Mouse (Mus musculus): ENCODE measurements around the gene Sfswap. TPM values are rescaled to one million over a fixed set of nuclear protein-coding genes. Genes with fewer than 3 reads are reported as not detected.
A peak's percentile ranks its signal among the peaks of the same experiment; 100 is the strongest.

Gene Sfswap
- polyA plus RNA-seq, 1 experiment from 2014 or later: 70.3 TPM

DNA sequence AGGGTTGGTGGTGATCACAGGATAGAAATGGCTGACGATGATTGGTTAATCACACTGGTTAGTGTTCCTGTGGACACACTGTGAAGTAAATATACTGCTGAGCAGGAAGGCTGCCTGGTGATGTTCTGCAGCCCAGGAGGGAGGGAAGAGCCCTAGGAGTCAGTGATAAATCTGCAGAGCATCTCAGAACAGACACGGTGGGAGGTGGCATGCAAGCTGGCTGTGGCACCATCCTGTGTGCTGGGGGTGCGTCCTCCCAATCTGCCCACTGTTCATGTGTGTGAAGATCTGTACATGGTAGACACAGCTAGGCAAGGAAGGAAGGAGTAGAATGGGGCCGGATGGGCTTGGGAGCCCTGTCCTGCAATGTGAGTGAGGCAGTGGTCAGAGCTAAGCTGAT, 67.6 kb downstream of the Sfswap start:
- Histone ChIP-seq H3K4me3 (no peak overlapping the region), H3K27me3 (replicated peaks) (no peaks in the 10 kb centered on the region), H3K27ac (no peak overlapping the region), H3K4me1 (no peaks in the 10 kb centered on the region), H3K4me2 (replicated peaks) (no peak overlapping the region), H3K36me3 (peaks cover 89% of the 10 kb centered on the region), H3K9ac (no peak overlapping the region), H3K9me3 (no peaks in the 10 kb centered on the region)
- WGBS: 96% methylated on average over 4 of the region's 4 CpGs
- ATAC-seq (ENCODE audit: low FRiP score, low read depth): no peak

DNA sequence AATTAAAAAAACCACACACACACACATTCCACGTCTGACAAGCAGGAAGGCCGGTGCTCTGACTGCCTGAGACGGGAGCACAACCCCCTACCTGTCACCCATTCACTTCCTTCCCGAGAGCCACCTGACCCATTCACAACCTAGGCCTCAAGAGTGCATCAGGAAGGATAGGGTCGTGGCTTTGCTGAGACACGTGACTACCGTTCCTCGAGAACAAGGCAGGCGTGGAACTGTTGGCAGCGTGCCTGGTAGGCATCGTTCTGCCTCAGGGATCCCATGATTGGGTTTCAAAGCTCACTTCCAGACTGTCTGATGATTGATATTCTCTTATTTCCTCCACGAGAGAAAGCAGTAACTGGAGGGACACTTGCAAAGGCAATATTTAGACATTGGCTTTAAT, 77.2 kb downstream of the Sfswap start:
- no peak for ATAC-seq (ENCODE audit: low FRiP score, low read depth)
- no peaks in the 10 kb centered on the region for H3K36me3 ChIP-seq
- no peaks in the 10 kb centered on the region for H3K9me3 ChIP-seq
- H3K4me1 ChIP-seq: no peaks in the 10 kb centered on the region
- H3K27me3 ChIP-seq (replicated peaks): peaks cover 23% of the 10 kb centered on the region
- no peak overlapping the region for H3K4me2 ChIP-seq (replicated peaks)
- H3K27ac ChIP-seq: no peak overlapping the region
- no peak overlapping the region for H3K4me3 ChIP-seq
- 67% methylated on average over 12 of the region's 12 CpGs for WGBS
- H3K9ac ChIP-seq: no peak overlapping the region

DNA sequence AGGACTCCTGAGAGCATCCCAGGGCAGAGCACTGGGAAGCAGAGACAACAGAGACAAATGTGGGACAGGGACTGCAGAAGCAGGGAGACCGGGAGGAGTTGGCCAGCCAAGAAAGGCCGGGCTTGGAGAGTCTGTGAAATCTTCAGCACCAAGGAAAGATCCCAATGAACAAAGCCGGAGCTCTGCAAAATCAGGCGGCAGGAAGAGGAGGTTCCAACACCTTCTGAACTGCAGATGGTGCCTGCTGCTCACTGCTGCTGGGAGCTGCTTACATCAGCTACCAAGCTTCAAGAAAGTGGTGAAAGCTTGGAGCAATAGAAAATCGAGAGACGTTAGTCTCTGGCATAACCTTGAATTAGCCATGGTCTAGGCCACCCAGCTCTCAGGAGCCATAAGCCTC, 79.0 kb downstream of the Sfswap start:
- Histone ChIP-seq H3K4me3 (no peak overlapping the region), H3K9ac (no peak overlapping the region), H3K27me3 (replicated peaks) (peaks cover 26% of the 10 kb centered on the region), H3K36me3 (no peaks in the 10 kb centered on the region), H3K27ac (no peak overlapping the region), H3K4me1 (peaks cover 11% of the 10 kb centered on the region), H3K4me2 (replicated peaks) (no peak overlapping the region), H3K9me3 (no peaks in the 10 kb centered on the region)
- 23% methylated on average over 6 of the region's 6 CpGs for WGBS
- ATAC-seq (ENCODE audit: low FRiP score, low read depth): no peak

DNA sequence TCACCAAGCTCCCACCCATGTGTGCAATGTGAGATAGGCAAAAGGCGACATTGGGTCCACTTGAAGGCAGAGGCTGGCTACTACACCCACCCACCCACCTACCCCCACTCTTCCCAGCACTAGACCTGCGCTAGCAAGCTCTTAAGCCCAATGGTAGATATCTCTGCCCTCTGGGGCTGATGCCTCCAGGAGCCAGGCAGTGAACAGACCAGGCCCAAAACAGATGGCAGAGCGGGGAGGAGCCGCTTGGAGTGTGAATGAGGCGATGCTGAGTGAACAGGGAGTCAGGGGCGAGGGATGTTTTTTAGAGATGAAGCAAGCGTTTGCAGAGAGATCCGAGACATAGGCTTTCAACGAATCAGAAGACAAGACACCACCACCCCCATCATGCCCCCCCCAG, 79.6 kb downstream of the Sfswap start:
- Histone ChIP-seq H3K9me3 (no peaks in the 10 kb centered on the region), H3K36me3 (no peaks in the 10 kb centered on the region), H3K4me1 (peaks cover 16% of the 10 kb centered on the region), H3K27me3 (replicated peaks) (peaks cover 32% of the 10 kb centered on the region), H3K9ac (no peak overlapping the region), H3K27ac (no peak overlapping the region), H3K4me3 (no peak overlapping the region), H3K4me2 (replicated peaks) (no peak overlapping the region)
- 86% methylated on average over 9 of the region's 9 CpGs for WGBS
- ATAC-seq (ENCODE audit: low FRiP score, low read depth): no peak

DNA sequence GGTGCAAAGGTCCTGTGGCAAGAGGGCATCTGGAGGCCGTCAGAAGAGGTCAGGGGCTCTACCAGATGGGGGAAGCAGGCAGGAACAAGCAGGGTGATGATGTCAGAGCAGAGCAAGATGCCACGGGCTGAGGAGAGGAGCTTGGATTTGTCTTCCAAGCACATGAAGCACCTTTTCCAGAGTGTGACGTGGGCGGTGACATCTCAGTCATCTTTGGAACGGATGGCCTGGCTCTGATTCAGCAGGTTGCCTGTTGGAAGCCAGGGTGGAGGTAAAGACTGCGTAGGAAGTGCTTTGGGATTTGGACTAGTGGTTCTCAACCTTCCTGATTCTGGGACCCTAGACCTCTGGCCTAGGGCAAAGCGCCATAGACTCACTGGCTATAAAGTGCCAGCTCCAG, 80.0 kb downstream of the Sfswap start:
- Histone ChIP-seq H3K4me1 (peaks cover 20% of the 10 kb centered on the region), H3K27ac (no peak overlapping the region), H3K36me3 (no peaks in the 10 kb centered on the region), H3K4me2 (replicated peaks) (no peak overlapping the region), H3K9ac (no peak overlapping the region), H3K27me3 (replicated peaks) (peaks cover 36% of the 10 kb centered on the region), H3K4me3 (no peak overlapping the region), H3K9me3 (no peaks in the 10 kb centered on the region)
- 79% methylated on average over 7 of the region's 7 CpGs for WGBS
- ATAC-seq (ENCODE audit: low FRiP score, low read depth): no peak

DNA sequence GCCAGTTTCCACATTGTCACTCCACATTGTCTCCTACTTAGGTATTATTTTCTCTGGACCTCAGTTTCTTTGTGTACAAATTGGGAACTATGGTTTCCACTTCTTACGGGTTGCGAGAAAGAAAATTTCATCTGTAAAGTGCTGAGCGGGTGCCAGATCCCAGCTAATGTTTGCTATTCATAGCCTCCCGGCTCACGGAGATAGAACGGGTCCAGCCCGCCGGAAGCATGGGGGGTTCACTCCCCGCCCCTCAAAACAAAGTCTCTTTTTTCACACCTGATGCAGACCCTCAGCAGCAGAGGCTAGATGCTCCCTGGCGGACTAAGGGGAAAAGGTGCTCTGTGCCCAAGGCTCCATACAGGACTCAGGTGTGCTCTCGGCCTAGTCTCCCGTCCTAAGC, 82.3 kb downstream of the Sfswap start:
- no peak overlapping the region for H3K9ac ChIP-seq
- peak; percentile 19; the same call in 1 of the 2 replicates for ATAC-seq (ENCODE audit: low FRiP score, low read depth)
- H3K36me3 ChIP-seq: no peaks in the 10 kb centered on the region
- peak overlapping the region; percentile 77 for H3K4me3 ChIP-seq
- H3K4me1 ChIP-seq: peaks cover 30% of the 10 kb centered on the region
- H3K4me2 ChIP-seq (replicated peaks): peak overlapping the region; percentile 97
- H3K27me3 ChIP-seq (replicated peaks): peaks cover 40% of the 10 kb centered on the region
- 6% methylated on average over 11 of the region's 12 CpGs for WGBS
- H3K27ac ChIP-seq: no peak overlapping the region
- no peaks in the 10 kb centered on the region for H3K9me3 ChIP-seq

DNA sequence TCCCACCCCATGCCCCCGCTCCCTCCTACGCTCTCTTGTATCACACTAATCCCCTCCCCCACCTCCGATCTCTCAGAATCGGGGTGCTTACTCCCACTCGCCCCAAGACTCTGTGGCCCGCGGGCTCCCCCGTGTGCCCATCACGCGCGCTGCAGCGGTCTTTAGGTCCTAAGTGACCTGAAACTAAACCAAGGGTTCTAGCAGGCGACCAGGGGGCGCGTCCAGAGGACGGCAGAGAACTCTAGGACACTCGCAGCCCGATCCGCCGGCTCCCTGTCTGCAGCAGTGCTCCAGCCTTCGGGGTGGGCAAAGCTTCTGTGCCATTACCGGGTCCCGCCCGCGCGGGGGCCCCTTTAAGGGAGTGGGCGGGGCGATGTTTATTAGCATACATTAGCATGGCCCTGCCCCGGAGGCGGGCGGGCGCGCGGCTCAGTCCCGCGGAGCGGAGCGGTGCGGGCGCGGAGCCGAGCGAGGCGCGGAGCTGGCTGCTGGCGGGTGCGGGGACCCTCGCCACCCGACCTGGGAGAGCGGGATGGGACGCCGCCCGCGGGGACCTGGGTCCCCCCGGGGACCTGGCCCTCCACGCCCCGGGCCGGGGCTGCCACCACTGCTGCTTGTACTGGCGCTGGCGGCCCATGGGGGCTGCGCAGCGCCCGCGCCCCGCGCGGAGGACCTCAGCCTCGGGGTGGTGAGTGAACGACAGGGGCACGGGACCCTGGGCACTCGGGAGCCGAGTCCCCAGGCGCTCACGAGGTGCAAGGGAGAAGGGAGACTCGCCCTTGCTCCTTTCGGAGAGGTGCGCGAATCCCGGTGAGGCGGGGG, 83.0 kb downstream of the Sfswap start, which contains the start of gene Mmp17:
Gene Mmp17 (plus strand): TSS at position 409 of the 822 bp plus-strand sequence.
- ATAC-seq (ENCODE audit: low FRiP score, low read depth): peak; percentile 85
- Histone ChIP-seq H3K4me2 (replicated peaks) (peak within 1 kb of the TSS; percentile 97), H3K4me3 (peak within 1 kb of the TSS; percentile 77), H3K27ac (no peak within 1 kb of the TSS), H3K9ac (peak within 1 kb of the TSS; percentile 71), H3K4me1 (peaks cover 30% of the 10 kb centered on the region), H3K27me3 (replicated peaks) (peaks cover 40% of the 10 kb centered on the region), H3K9me3 (no peaks in the 10 kb centered on the region), H3K36me3 (no peaks in the 10 kb centered on the region)
- WGBS: under 1% methylated on average over 80 of the region's 80 CpGs

DNA sequence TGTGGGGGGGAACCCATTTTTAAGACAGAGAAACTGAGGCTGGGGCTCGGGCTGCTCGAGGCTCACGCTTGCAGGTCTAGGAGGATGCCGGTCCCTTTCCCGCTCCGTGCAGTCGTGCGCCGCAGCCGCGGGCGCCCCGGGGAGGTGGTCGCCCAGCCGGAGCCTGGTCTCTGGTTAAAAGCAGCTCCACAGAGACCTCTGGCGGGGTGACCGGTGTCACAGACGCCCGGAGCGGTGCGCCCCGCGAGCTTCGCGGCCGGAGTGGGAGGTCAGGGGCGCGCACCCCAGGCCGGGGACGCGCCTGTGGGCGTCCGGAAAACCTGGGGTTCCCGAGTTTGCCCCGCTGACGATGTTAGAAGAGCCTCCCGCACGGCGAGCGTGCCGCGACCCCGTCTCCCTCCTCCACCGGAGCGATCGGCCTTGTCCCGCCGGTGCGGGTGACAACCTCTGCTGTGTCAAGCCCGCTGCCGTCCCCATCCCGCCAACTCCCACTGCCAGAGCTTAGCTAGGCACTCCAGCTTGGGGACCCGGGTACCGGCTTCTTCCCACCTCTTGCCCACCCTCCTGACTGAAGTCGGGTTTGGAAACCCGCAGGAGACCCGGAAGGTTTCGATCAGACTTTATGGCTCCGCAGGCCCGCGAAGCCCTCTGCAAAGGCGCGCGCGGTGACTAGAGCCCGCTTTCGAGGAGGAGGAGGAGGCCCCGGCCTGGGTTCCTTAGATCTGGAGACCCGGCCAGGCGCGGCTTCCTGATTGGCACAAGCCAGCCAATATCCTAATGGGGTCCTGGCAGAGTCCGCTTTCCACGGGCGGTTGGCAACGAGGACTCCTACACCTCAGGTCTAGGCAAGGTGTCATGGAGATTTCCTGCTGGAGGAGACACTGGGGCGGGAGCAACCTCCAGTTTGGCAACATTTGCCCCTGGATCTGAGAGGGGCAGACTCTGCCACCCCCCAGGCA, 83.8 kb downstream of the Sfswap start:
- Histone ChIP-seq H3K9ac (peak overlapping the region; percentile 71), H3K4me3 (peak overlapping the region; percentile 77), H3K27ac (no peak overlapping the region), H3K36me3 (no peaks in the 10 kb centered on the region), H3K9me3 (no peaks in the 10 kb centered on the region), H3K27me3 (replicated peaks) (peaks cover 40% of the 10 kb centered on the region), H3K4me1 (peaks cover 30% of the 10 kb centered on the region), H3K4me2 (replicated peaks) (peak overlapping the region; percentile 97)
- WGBS: under 1% methylated on average over 76 of the region's 76 CpGs
- peak; percentile 26 for ATAC-seq (ENCODE audit: low FRiP score, low read depth)

DNA sequence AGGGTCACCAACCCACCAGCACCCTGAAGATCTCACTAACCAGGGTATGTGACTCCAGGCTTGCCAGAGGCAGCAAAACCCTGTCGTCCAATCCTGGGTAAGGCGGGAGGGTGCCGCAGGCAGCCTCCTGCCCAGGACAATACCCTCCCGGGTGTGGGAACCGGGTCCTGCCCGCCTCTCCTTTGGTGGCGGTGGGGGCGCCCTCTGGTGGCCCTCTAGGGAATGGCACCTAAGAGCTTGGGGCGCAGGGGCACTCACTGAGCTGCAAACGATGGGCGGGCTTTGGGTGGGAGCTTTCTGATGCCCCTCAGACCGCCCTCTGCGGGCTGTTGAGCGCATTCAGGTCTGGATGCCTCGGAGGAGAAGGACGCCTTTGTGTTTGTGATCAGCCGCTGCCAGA, 85.0 kb downstream of the Sfswap start:
- Histone ChIP-seq H3K4me3 (peak overlapping the region; percentile 77), H3K27ac (no peak overlapping the region), H3K9ac (peak overlapping the region; percentile 71), H3K9me3 (no peaks in the 10 kb centered on the region), H3K4me1 (peaks cover 35% of the 10 kb centered on the region), H3K36me3 (no peaks in the 10 kb centered on the region), H3K27me3 (replicated peaks) (peaks cover 37% of the 10 kb centered on the region), H3K4me2 (replicated peaks) (peak overlapping the region; percentile 97)
- peak; percentile 56 for ATAC-seq (ENCODE audit: low FRiP score, low read depth)
- 1% methylated on average over 17 of the region's 17 CpGs for WGBS

DNA sequence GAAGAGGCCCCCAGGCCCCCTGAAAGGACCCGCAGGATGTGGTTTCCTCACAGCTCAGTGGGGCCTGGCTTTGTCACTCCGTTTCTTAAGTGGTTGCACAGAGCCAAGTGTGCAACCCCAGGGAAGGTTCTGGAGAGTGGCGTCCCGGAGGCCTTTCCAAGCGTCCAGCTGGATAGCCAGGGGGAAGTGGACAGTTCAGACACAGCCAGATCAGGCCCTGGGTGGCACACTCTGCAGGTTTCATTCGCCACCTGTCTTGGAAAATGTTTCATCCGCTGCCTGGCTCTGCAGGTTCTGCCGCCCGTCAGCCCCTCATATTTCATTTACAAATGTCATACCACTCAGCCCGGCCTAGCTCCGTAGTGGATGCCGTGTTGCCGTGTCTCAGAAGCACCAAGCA, 85.5 kb downstream of the Sfswap start:
- 44% methylated on average over 13 of the region's 13 CpGs for WGBS
- Histone ChIP-seq H3K4me1 (peaks cover 39% of the 10 kb centered on the region), H3K9ac (peak overlapping the region; percentile 49), H3K4me2 (replicated peaks) (peak overlapping the region; percentile 97), H3K27me3 (replicated peaks) (peaks cover 35% of the 10 kb centered on the region), H3K36me3 (no peaks in the 10 kb centered on the region), H3K9me3 (no peaks in the 10 kb centered on the region), H3K4me3 (peak overlapping the region; percentile 15; the same call in 1 of the 2 replicates), H3K27ac (no peak overlapping the region)
- no peak; the same call in 1 of the 2 replicates for ATAC-seq (ENCODE audit: low FRiP score, low read depth)

DNA sequence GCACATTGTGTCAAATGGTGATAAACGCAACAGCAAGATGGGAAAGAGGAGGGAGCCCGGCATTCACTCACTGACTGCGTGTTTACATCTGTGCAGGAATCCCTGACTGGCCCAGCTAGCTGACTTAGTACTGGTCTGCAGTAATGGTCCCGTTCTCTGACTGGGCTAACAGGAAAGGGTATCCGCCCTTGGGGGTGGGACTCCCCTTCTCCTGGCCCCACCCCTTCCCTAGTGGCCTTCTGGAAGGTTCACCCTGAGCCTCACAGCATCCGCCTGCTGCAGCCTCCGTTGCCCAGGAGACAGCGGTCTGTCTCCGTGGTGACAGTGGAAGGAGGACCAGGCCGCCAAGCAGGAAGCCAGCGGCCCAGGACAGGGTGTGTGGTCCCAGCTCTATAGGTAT, 89.9 kb downstream of the Sfswap start:
- H3K9me3 ChIP-seq: no peaks in the 10 kb centered on the region
- peaks cover 5% of the 10 kb centered on the region; the same call in 1 of the 2 replicates for H3K27me3 ChIP-seq (replicated peaks)
- H3K36me3 ChIP-seq: peaks cover 4% of the 10 kb centered on the region; the same call in 1 of the 2 replicates
- no peak overlapping the region for H3K4me3 ChIP-seq
- 11% methylated on average over 11 of the region's 11 CpGs for WGBS
- peak; percentile 54 for ATAC-seq (ENCODE audit: low FRiP score, low read depth)
- peak overlapping the region; percentile 26; the same call in 1 of the 2 replicates for H3K9ac ChIP-seq
- peak overlapping the region; percentile 20; the same call in 1 of the 2 replicates for H3K4me2 ChIP-seq (replicated peaks)
- no peak overlapping the region for H3K27ac ChIP-seq
- peaks cover 20% of the 10 kb centered on the region for H3K4me1 ChIP-seq
